Mouse (Mus musculus): Measurements from ENCODE around the gene Lmo3. TPM values are rescaled to one million over a fixed set of nuclear protein-coding genes. Genes with fewer than 3 reads are reported as not detected.

Lmo3 gene
- polyA plus RNA-seq, 1 experiment from 2014 or later = 7.1 TPM

DNA sequence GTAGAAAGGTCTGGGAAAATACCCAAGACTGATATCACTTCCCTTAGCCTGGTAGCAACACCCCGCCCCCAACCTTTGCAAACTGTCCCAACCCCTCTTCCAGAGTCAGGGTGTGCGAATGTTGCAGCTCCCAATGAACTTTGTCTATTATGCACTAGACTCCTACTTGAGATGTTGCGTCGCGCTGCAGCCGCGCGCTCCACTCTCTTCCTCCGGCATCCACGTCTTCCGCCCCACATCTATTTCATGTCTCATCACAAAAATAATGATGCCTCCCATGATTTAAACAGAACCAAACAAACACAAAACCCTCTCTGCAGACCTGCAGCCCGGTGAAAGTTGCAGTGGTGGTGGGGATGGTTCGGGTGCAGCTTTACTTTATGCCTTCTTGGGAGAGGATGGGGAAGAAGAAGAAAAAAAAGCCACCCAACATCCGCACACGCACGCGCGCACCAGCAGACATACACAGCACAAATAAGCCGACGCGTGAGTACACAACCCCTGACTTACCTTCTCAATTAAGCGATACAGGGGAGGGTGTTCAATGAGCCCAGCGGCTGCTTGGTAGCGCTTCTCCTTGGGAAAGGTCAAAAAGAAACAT is 159.7 kb downstream of the Lmo3 start:
- Histone ChIP-seq H3K4me2 (ENCODE audit: low read depth, low read length) (peak overlapping the region; percentile 62), H3K27ac (replicated peaks; ENCODE audit: low read depth, low read length) (no peak overlapping the region), H3K36me3 (replicated peaks; ENCODE audit: control insufficient read depth, insufficient read depth, low read depth, low read length) (no peaks in the 10 kb centered on the region), H3K27me3 (ENCODE audit: control insufficient read depth, insufficient read depth, low read length) (peaks cover 7% of the 10 kb centered on the region; the same call in 1 of the 2 replicates), H3K4me3 (ENCODE audit: low read depth, low read length) (peak overlapping the region; percentile 32), H3K9me3 (replicated peaks; ENCODE audit: control insufficient read depth, low read length) (no peaks in the 10 kb centered on the region), H3K9ac (replicated peaks; ENCODE audit: low read length) (peak overlapping the region; percentile 41), H3K4me1 (ENCODE audit: control insufficient read depth, insufficient read depth, low read length) (0 out of 2 replicates have a peak, but pooled peaks cover 2% of the 10 kb centered on the region)
- peak; percentile 21 for DNase-seq (ENCODE audit: low spot score)
- WGBS = 1% methylated on average over 24 of the region's 24 CpGs
- no peak for ATAC-seq (replicated peaks; ENCODE audit: insufficient number of reproducible peaks, low FRiP score, low TSS enrichment, low read depth)

DNA sequence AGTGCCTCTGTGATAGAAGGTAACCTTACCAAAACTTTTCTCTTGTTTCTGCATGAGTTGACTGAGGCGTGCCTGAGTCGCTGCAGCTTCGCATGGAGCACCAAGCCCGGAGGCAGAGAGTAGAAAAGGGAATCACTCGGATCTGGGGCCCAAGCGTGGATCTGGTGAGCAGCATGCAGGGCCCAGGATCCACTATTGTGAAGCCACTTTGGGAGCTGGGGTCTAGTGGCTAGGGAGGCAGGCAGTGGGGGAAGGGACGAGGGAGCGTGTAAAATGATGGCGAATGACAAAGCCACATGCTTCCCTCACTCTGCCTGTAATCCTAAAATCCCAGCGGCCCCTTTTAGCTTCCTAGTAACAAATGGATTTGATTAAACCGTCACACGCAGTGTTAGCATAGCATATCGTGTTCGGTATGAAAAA is 160.6 kb downstream of the Lmo3 start:
- H3K9ac ChIP-seq (replicated peaks; ENCODE audit: low read length) = peak overlapping the region; percentile 45
- peak; percentile 67 for DNase-seq (ENCODE audit: low spot score)
- peak overlapping the region; percentile 32 for H3K4me3 ChIP-seq (ENCODE audit: low read depth, low read length)
- peak; percentile 75; the same call in 1 of the 2 replicates for ATAC-seq (replicated peaks; ENCODE audit: insufficient number of reproducible peaks, low FRiP score, low TSS enrichment, low read depth)
- WGBS = under 1% methylated on average over 14 of the region's 14 CpGs
- no peaks in the 10 kb centered on the region for H3K9me3 ChIP-seq (replicated peaks; ENCODE audit: control insufficient read depth, low read length)
- H3K27ac ChIP-seq (replicated peaks; ENCODE audit: low read depth, low read length) = 0 out of 2 replicates have a peak overlapping the region, but pooled peaks have one; percentile 20
- no peaks in the 10 kb centered on the region for H3K4me1 ChIP-seq (ENCODE audit: control insufficient read depth, insufficient read depth, low read length)
- H3K4me2 ChIP-seq (ENCODE audit: low read depth, low read length) = peak overlapping the region; percentile 62
- peaks cover 5% of the 10 kb centered on the region; the same call in 1 of the 2 replicates for H3K27me3 ChIP-seq (ENCODE audit: control insufficient read depth, insufficient read depth, low read length)
- no peaks in the 10 kb centered on the region for H3K36me3 ChIP-seq (replicated peaks; ENCODE audit: control insufficient read depth, insufficient read depth, low read depth, low read length)

GRCm38 (mm10) chr6:138420536-138420891 is 161.3 kb downstream of the Lmo3 start:
- Histone ChIP-seq H3K27me3 (ENCODE audit: control insufficient read depth, insufficient read depth, low read length) (peaks cover 5% of the 10 kb centered on the region; the same call in 1 of the 2 replicates), H3K9me3 (replicated peaks; ENCODE audit: control insufficient read depth, low read length) (no peaks in the 10 kb centered on the region), H3K4me3 (ENCODE audit: low read depth, low read length) (peak overlapping the region; percentile 32), H3K4me1 (ENCODE audit: control insufficient read depth, insufficient read depth, low read length) (no peaks in the 10 kb centered on the region), H3K27ac (replicated peaks; ENCODE audit: low read depth, low read length) (0 out of 2 replicates have a peak overlapping the region, but pooled peaks have one; percentile 20), H3K9ac (replicated peaks; ENCODE audit: low read length) (peak overlapping the region; percentile 18; the same call in 1 of the 2 replicates), H3K4me2 (ENCODE audit: low read depth, low read length) (peak overlapping the region; percentile 62), H3K36me3 (replicated peaks; ENCODE audit: control insufficient read depth, insufficient read depth, low read depth, low read length) (no peaks in the 10 kb centered on the region)
- WGBS = 4% methylated on average over 3 of the region's 3 CpGs
- peak; percentile 42 for ATAC-seq (replicated peaks; ENCODE audit: insufficient number of reproducible peaks, low FRiP score, low TSS enrichment, low read depth)
- peak; percentile 54 for DNase-seq (ENCODE audit: low spot score)

GRCm38 (mm10) chr6:138419871-138420535 is 161.8 kb downstream of the Lmo3 start:
- H3K27me3 ChIP-seq (ENCODE audit: control insufficient read depth, insufficient read depth, low read length) = peaks cover 5% of the 10 kb centered on the region; the same call in 1 of the 2 replicates
- H3K4me3 ChIP-seq (ENCODE audit: low read depth, low read length) = peak overlapping the region; percentile 32; the same call in 1 of the 2 replicates
- no peaks in the 10 kb centered on the region for H3K9me3 ChIP-seq (replicated peaks; ENCODE audit: control insufficient read depth, low read length)
- no peak for ATAC-seq (replicated peaks; ENCODE audit: insufficient number of reproducible peaks, low FRiP score, low TSS enrichment, low read depth)
- H3K36me3 ChIP-seq (replicated peaks; ENCODE audit: control insufficient read depth, insufficient read depth, low read depth, low read length) = no peaks in the 10 kb centered on the region
- H3K9ac ChIP-seq (replicated peaks; ENCODE audit: low read length) = peak overlapping the region; percentile 18; the same call in 1 of the 2 replicates
- H3K4me1 ChIP-seq (ENCODE audit: control insufficient read depth, insufficient read depth, low read length) = no peaks in the 10 kb centered on the region
- H3K27ac ChIP-seq (replicated peaks; ENCODE audit: low read depth, low read length) = no peak overlapping the region
- WGBS = 26% methylated on average over 8 of the region's 8 CpGs
- peak; percentile 12 for DNase-seq (ENCODE audit: low spot score)
- H3K4me2 ChIP-seq (ENCODE audit: low read depth, low read length) = peak overlapping the region; percentile 62

DNA sequence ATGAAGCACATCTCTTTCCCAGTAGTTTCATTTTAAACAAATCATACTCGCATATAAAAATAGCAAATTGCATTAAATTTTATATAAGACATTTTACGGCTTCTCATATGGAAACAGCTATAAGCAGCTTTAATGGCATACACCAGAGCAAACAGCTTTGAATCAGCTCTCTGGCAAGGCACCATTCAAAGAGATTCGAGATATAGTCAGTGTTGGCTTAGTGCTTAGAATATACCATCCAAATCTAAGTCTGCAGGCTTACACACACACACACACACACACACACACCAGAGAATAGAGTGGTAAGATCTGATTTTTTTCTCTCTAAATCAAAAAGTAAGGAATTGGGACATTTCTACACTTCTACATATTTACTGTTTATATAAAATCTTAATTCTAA is 169.7 kb downstream of the Lmo3 start:
- no peak overlapping the region for H3K4me3 ChIP-seq (ENCODE audit: low read depth, low read length)
- WGBS = 87% methylated on average over 3 of the region's 3 CpGs
- H3K36me3 ChIP-seq (replicated peaks; ENCODE audit: control insufficient read depth, insufficient read depth, low read depth, low read length) = no peaks in the 10 kb centered on the region
- H3K27ac ChIP-seq (replicated peaks; ENCODE audit: low read depth, low read length) = no peak overlapping the region
- DNase-seq (ENCODE audit: low spot score) (no peak), ATAC-seq (replicated peaks; ENCODE audit: insufficient number of reproducible peaks, low FRiP score, low TSS enrichment, low read depth) (no peak)
- H3K9ac ChIP-seq (replicated peaks; ENCODE audit: low read length) = no peak overlapping the region
- no peaks in the 10 kb centered on the region for H3K27me3 ChIP-seq (ENCODE audit: control insufficient read depth, insufficient read depth, low read length)
- H3K9me3 ChIP-seq (replicated peaks; ENCODE audit: control insufficient read depth, low read length) = no peaks in the 10 kb centered on the region
- H3K4me2 ChIP-seq (ENCODE audit: low read depth, low read length) = no peak overlapping the region
- H3K4me1 ChIP-seq (ENCODE audit: control insufficient read depth, insufficient read depth, low read length) = no peaks in the 10 kb centered on the region

DNA sequence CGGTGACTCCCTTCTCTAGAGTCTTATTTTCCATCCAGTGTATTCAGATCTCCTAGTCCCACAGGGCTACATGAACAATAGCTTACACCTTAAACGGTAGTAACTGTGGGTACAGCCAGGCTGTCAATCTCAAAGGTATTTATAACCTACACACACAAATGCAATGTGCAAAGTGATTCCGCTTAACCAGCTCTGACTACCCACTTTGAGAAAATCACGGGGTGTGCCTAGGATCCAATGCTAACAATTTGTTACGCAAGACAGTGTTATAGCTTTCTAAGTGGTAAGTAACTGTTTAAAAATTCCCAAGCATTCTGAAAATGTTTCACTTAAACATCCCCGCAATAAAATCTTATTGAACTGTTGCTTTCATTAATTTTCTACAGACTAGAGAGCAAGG is 179.7 kb downstream of the Lmo3 start:
- Histone ChIP-seq H3K27me3 (ENCODE audit: control insufficient read depth, insufficient read depth, low read length) (no peaks in the 10 kb centered on the region), H3K4me3 (ENCODE audit: low read depth, low read length) (no peak overlapping the region), H3K4me1 (ENCODE audit: control insufficient read depth, insufficient read depth, low read length) (no peaks in the 10 kb centered on the region), H3K36me3 (replicated peaks; ENCODE audit: control insufficient read depth, insufficient read depth, low read depth, low read length) (no peaks in the 10 kb centered on the region), H3K4me2 (ENCODE audit: low read depth, low read length) (no peak overlapping the region), H3K27ac (replicated peaks; ENCODE audit: low read depth, low read length) (no peak overlapping the region), H3K9ac (replicated peaks; ENCODE audit: low read length) (no peak overlapping the region), H3K9me3 (replicated peaks; ENCODE audit: control insufficient read depth, low read length) (no peaks in the 10 kb centered on the region)
- no peak for DNase-seq (ENCODE audit: low spot score)
- no peak for ATAC-seq (replicated peaks; ENCODE audit: insufficient number of reproducible peaks, low FRiP score, low TSS enrichment, low read depth)
- 84% methylated on average over 6 of the region's 6 CpGs for WGBS

- H3K36me3 ChIP-seq (replicated peaks; ENCODE audit: control insufficient read depth, insufficient read depth, low read depth, low read length) = no peaks in the 10 kb centered on the region
- H3K27ac ChIP-seq (replicated peaks; ENCODE audit: low read depth, low read length) = no peak overlapping the region
- ATAC-seq (replicated peaks; ENCODE audit: insufficient number of reproducible peaks, low FRiP score, low TSS enrichment, low read depth) = no peak
- DNase-seq (ENCODE audit: low spot score) = no peak
- no peak overlapping the region for H3K4me3 ChIP-seq (ENCODE audit: low read depth, low read length)
- no peaks in the 10 kb centered on the region for H3K9me3 ChIP-seq (replicated peaks; ENCODE audit: control insufficient read depth, low read length)
- H3K4me1 ChIP-seq (ENCODE audit: control insufficient read depth, insufficient read depth, low read length) = no peaks in the 10 kb centered on the region
- H3K4me2 ChIP-seq (ENCODE audit: low read depth, low read length) = no peak overlapping the region
- 87% methylated on average over 1 of the region's 1 CpGs for WGBS
- no peaks in the 10 kb centered on the region for H3K27me3 ChIP-seq (ENCODE audit: control insufficient read depth, insufficient read depth, low read length)
- H3K9ac ChIP-seq (replicated peaks; ENCODE audit: low read length) = no peak overlapping the region
These were observed 182.9 kb downstream of the Lmo3 start for GRCm38 (mm10) chr6:138398836-138399235.

- H3K9ac ChIP-seq (replicated peaks; ENCODE audit: low read length) = no peak overlapping the region
- no peaks in the 10 kb centered on the region for H3K9me3 ChIP-seq (replicated peaks; ENCODE audit: control insufficient read depth, low read length)
- 73% methylated on average over 5 of the region's 5 CpGs for WGBS
- no peak overlapping the region for H3K27ac ChIP-seq (replicated peaks; ENCODE audit: low read depth, low read length)
- DNase-seq (ENCODE audit: low spot score) (no peak), ATAC-seq (replicated peaks; ENCODE audit: insufficient number of reproducible peaks, low FRiP score, low TSS enrichment, low read depth) (no peak)
- no peak overlapping the region for H3K4me2 ChIP-seq (ENCODE audit: low read depth, low read length)
- no peaks in the 10 kb centered on the region for H3K27me3 ChIP-seq (ENCODE audit: control insufficient read depth, insufficient read depth, low read length)
- H3K4me3 ChIP-seq (ENCODE audit: low read depth, low read length) = no peak overlapping the region
- H3K4me1 ChIP-seq (ENCODE audit: control insufficient read depth, insufficient read depth, low read length) = no peaks in the 10 kb centered on the region
- no peaks in the 10 kb centered on the region for H3K36me3 ChIP-seq (replicated peaks; ENCODE audit: control insufficient read depth, insufficient read depth, low read depth, low read length)
These were observed 190.7 kb downstream of the Lmo3 start for GRCm38 (mm10) chr6:138391085-138391484.
